Comparison of ENCODE assay signal across 10 mouse cellular contexts in the genomic region with DNA sequence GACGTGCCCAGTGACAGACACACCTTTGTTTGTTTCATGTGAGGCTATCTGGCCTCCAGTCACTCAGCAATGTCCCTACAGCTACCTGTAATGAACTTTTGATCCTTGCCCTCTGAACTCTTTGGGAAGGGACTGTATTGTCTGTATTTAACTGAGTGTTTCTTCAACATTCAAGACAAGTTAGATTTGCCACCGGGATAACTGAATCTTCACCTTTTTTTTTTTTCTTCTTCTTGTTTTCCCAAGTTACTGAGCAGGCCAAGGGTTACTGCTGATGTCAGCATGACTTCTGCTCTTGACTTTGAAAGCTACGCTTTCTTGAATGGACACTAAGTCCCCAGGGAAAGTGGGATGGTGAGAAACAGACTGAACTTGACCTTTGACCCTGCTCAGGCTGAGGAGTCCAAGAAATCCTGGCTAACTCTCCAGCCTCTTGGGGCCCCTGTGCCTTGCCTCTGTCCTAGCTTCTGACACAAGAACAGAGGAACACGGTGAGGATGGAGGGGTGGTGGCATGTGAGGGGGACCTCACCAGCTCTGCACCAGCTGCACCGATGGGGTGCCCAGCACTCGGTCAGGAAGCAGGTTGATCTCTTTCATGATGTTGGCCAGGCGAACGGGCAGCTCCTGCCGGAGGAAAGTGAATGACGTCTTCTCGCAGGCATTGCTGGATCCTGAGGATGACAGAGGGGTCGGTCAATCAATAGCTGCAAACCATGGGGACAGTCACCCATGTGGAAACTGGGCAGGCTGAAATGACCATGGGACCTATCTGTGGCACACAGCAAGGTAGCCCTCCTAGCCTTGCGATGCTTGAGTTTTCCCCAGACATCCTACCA. TPM values are rescaled to one million over a fixed set of nuclear protein-coding genes. Genes with fewer than 3 reads are reported as not detected.
DNase-seq lines count a peak whose midpoint lies in the region; ATAC-seq and TF ChIP-seq lines count a peak whose summit lies in the region.
"Had no signal": no experiment of that assay in that cellular context is flagged by ENCODE, and none has a peak within 500 bp of the region (broad histone marks: within the 10 kb centered on the region; RNA-seq: fewer than 3 reads in every experiment).

No protein-coding gene starts in this region.

- 81% methylated on average over 13 of the region's 13 CpGs for WGBS in lung, postnatal 0 days
- 50% methylated on average over 13 of the region's 13 CpGs for WGBS in kidney, adult 2 months

- peaks cover 3% of the 10 kb centered on the region; the same call in 1 of the 2 replicates for H3K36me3 ChIP-seq in lung, postnatal 0 days (ENCODE audit: insufficient read depth, low read length)
- H3K36me3 ChIP-seq in kidney, adult 2 months (ENCODE audit: control insufficient read depth, insufficient read depth, low read length) = peaks cover 5% of the 10 kb centered on the region; the same call in 1 of the 2 replicates
- H3K36me3 ChIP-seq: embryonic facial prominence, embryonic 12.5 days had no signal

- TF ChIP-seq EP300 in lung, postnatal 0 days (IDR thresholded peaks at IDR 0.05) = no peak

- ATAC-seq in lung, postnatal 0 days = no peak

- H3K4me2 ChIP-seq in lung, postnatal 0 days (replicated peaks; ENCODE audit: low read depth, low read length) = no peak overlapping the region

- intact Hi-C loops in gastrocnemius, adult 2 months (cut with DNase I) = no loop called here

- peaks cover 14% of the 10 kb centered on the region; the same call in 1 of the 2 replicates for H3K4me1 ChIP-seq in lung, postnatal 0 days (ENCODE audit: insufficient read depth, low read depth, low read length)
- peaks cover 38% of the 10 kb centered on the region for H3K4me1 ChIP-seq in kidney, adult 2 months (ENCODE audit: control insufficient read depth, insufficient read depth, low read length)

- H3K4me3 ChIP-seq in gastrocnemius, adult 2 months = peak overlapping the region; percentile 92
- no peak overlapping the region for H3K4me3 ChIP-seq in lung, postnatal 0 days (ENCODE audit: low read depth, low read length)
- no peak overlapping the region for H3K4me3 ChIP-seq in kidney, adult 2 months (ENCODE audit: insufficient read depth, low read depth, low read length)

- H3K9me3 ChIP-seq in lung, postnatal 0 days (ENCODE audit: low read length) = no peaks in the 10 kb centered on the region
- H3K9me3 ChIP-seq: embryonic facial prominence, embryonic 12.5 days had no signal

- H3K27me3 ChIP-seq in lung, postnatal 0 days (replicated peaks; ENCODE audit: insufficient read depth, low read length) = no peaks in the 10 kb centered on the region
- H3K27me3 ChIP-seq in kidney, adult 2 months (replicated peaks; ENCODE audit: control insufficient read depth, insufficient read depth, low read length) = no peaks in the 10 kb centered on the region
- H3K27me3 ChIP-seq: embryonic facial prominence, embryonic 12.5 days had no signal

- H3K27ac ChIP-seq in gastrocnemius, adult 2 months = peak overlapping the region; percentile 98
- no peak overlapping the region for H3K27ac ChIP-seq in lung, postnatal 0 days (ENCODE audit: low read length)
- peak overlapping the region; percentile 99 for H3K27ac ChIP-seq in kidney, adult 2 months (ENCODE audit: insufficient read depth, low read depth, low read length)
- H3K27ac ChIP-seq: embryonic facial prominence, embryonic 12.5 days had no signal

- TF ChIP-seq CTCF in gastrocnemius, adult 2 months (IDR thresholded peaks at IDR 0.05) = no peak
- no peak for TF ChIP-seq CTCF in lung, postnatal 0 days (IDR thresholded peaks at IDR 0.05)
- TF ChIP-seq CTCF in kidney, adult 2 months (conservative IDR thresholded peaks at IDR 0.05; ENCODE audit: insufficient read depth, insufficient read length, low read depth, low read length) = no peak

- no peak overlapping the region for H3K9ac ChIP-seq in lung, postnatal 0 days (replicated peaks; ENCODE audit: low read depth)

- no peak for DNase-seq in gastrocnemius, adult 2 months
- DNase-seq in gastrocnemius, postnatal 4 days (ENCODE audit: low spot score in 2 of 2) = no peak
- DNase-seq in lung, postnatal 0 days (ENCODE audit: low spot score) = peak; percentile 17
- DNase-seq in lung, postnatal 14 days = no peak
- DNase-seq in kidney, adult 2 months = peak; percentile 93
- DNase-seq in yolk sac, embryonic 10.5 days (ENCODE audit: low spot score) = peak; percentile 66
- no peak for DNase-seq in left cerebral cortex, adult 11 months (ENCODE audit: low spot score)
- no peak for DNase-seq in c-Kit-positive CD71-positive TER-119-positive erythroid progenitor cells, embryonic 14.5 days (ENCODE audit: low spot score)
- DNase-seq: left cerebral cortex, postnatal 4 days had no signal

- no peak for TF ChIP-seq POLR2A in kidney, adult 2 months (IDR thresholded peaks at IDR 0.05; ENCODE audit: low read depth, low read length)

RNA-seq across cellular contexts. Expression of gene Pdk2, which starts 2.1 kb away (rescaled TPM):
- total RNA-seq in gastrocnemius, adult 2 months (2021) = 100 to 1,000 TPM; 471 to 485 TPM
- 100 to 1,000 TPM; 254 to 274 TPM for total RNA-seq in gastrocnemius, postnatal 4 days (2021)
- polyA plus RNA-seq in lung, postnatal 0 days (2015; fragmentation: Nextera tagmentation; extraction: Ambion mirVana) = 39.3 and 51.1 TPM in 2 replicates
- 430 and 469 TPM in 2 replicates for polyA plus RNA-seq in kidney, adult 2 months (2012; rRNA removed)

RNA-seq across cellular contexts. Expression of gene Samd14, which starts 29.4 kb away (rescaled TPM):
- total RNA-seq in gastrocnemius, adult 2 months (2021) = under 1 TPM; 0.28 to 0.42 TPM
- total RNA-seq in gastrocnemius, postnatal 4 days (2021) = 10 to 100 TPM; 10.8 to 11.4 TPM
- polyA plus RNA-seq in lung, postnatal 0 days (2015; fragmentation: Nextera tagmentation; extraction: Ambion mirVana) = 5.4 and 5.8 TPM in 2 replicates
- 3.2 and 3.7 TPM in 2 replicates for polyA plus RNA-seq in kidney, adult 2 months (2012; rRNA removed)

RNA-seq across cellular contexts. Expression of gene Itga3, which starts 37.6 kb away (rescaled TPM):
- total RNA-seq in gastrocnemius, adult 2 months (2021) = 1 to 10 TPM; 4.3 to 5.2 TPM
- total RNA-seq in gastrocnemius, postnatal 4 days (2021) = 1 to 10 TPM; 4.8 to 5.5 TPM
- 44.3 and 63.1 TPM in 2 replicates for polyA plus RNA-seq in lung, postnatal 0 days (2015; fragmentation: Nextera tagmentation; extraction: Ambion mirVana)
- 48.2 and 55.4 TPM in 2 replicates for polyA plus RNA-seq in kidney, adult 2 months (2012; rRNA removed)

RNA-seq across cellular contexts. Expression of gene Ppp1r9b, which starts 48.2 kb away (rescaled TPM):
- total RNA-seq in gastrocnemius, adult 2 months (2021) = 10 to 100 TPM; 18.3 to 25.7 TPM
- 10 to 100 TPM; 64.9 to 69.2 TPM for total RNA-seq in gastrocnemius, postnatal 4 days (2021)
- polyA plus RNA-seq in lung, postnatal 0 days (2015; fragmentation: Nextera tagmentation; extraction: Ambion mirVana) = 9.8 and 11.5 TPM in 2 replicates
- polyA plus RNA-seq in kidney, adult 2 months (2012; rRNA removed) = 24.1 and 29.9 TPM in 2 replicates

Comparison
In these comparisons a context has a peak if more than half of its experiments do, and no peak if none do; other contexts are left out.
1. DNase-seq: peak in lung, postnatal 0 days (single experiment), kidney, adult 2 months (single experiment) and yolk sac, embryonic 10.5 days (single experiment); none in gastrocnemius, adult 2 months (single experiment), gastrocnemius, postnatal 4 days (0 of 2), lung, postnatal 14 days (single experiment), left cerebral cortex, adult 11 months (single experiment) and c-Kit-positive CD71-positive TER-119-positive erythroid progenitor cells, embryonic 14.5 days (single experiment).
2. RNA of gene Samd14, which starts 29.4 kb away (total RNA-seq): 10.8 to 11.4 TPM in gastrocnemius, postnatal 4 days; 0.28 to 0.42 TPM in gastrocnemius, adult 2 months; every median in the first group is over 4 times any median in the second.